Mouse (Mus musculus) lung, postnatal 14 days (tissue): ENCODE data around the gene Dusp15.

ENCODE experiments used
- DNase-seq: peaks from one replicate; pipeline ENCODE4 v3.0.0; 2021

Dusp15 gene

DNA sequence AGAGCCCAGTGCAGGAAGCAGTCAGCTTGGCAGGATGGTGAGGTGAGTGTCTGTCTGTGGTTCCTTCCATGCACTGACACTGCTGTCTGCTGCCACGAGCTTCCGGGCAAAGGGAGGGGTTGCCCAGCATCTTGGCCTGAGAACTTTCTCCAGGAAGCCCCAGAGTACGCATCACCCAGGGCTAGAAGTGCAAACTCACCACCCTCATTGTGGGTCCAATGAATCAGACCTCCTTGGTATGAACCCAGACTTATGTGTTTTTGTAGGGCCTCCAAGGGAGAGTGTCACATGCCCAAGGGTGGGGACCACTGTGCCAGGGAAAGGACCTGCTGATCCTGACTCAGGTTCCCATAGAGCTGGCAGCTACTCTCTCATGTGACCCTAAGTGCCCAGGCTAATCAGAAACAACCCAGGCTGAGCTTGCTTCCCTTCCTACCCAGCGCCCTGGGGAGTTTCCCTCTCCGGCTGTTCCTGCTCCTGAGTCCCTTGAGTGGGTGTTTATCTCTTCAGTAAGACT is 47.3 kb downstream of the Dusp15 start:
- DNase-seq, result no peak

DNA sequence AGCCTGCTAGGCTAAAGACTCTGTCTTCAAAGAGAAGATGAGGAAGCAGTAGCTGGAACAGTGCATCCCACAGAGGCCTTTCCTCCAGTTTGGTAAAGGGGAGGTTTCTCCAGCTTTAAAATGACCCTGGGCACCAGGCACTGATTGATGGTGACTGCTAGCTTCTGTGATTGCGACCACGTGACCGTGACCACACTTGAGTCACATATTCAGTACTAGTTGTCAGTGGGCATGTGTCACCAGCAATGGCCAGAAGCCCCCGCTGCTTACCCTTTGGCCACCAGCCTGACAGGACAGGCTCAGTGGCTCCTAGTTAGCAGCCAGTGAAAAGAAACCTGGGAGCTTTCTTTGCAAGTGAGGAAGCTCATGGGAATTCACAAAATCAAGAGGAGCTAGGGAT is 47.9 kb downstream of the Dusp15 start:
- no peak for DNase-seq

GRCm38 (mm10) chr2:152902658-152903057 is 48.8 kb downstream of the Dusp15 start:
- no peak for DNase-seq

- DNase-seq, result no peak
Observed at GRCm38 (mm10) chr2:152901296-152901695, 50.2 kb downstream of the Dusp15 start.

GRCm38 (mm10) chr2:152899011-152899410 is 52.5 kb downstream of the Dusp15 start:
- DNase-seq, result no peak

- no peak for DNase-seq
Observed at GRCm38 (mm10) chr2:152896926-152897325, 54.6 kb downstream of the Dusp15 start.

- DNase-seq, result no peak
Observed at GRCm38 (mm10) chr2:152895834-152896233, 55.7 kb downstream of the Dusp15 start.
